Mouse (Mus musculus) forebrain, postnatal 0 days (tissue): ENCODE measurements around the gene Zbtb16. TPM values are rescaled to one million over a fixed set of nuclear protein-coding genes. Genes with fewer than 3 reads are reported as not detected.

ENCODE experiments used
- ATAC-seq: fragments of 200-750 bp; cut with Nextera tagmentation; 2 replicates; pipeline ENCODE4 v1.8.0; 2017; ENCODE audit warnings: mild to moderate bottlenecking, moderate library complexity
- DNase-seq: peaks from one replicate; pipeline ENCODE4 v3.0.0-alpha.2; 2015
- H3K27ac ChIP-seq: fragments of 300-500 bp; sonication (generic); 2 replicates; pipeline ENCODE4 v1.5.1; 2014; ENCODE audit warnings: low read depth, mild to moderate bottlenecking, antibody characterized with exemption, low read length, moderate library complexity, mixed read lengths
- H3K27me3 ChIP-seq: fragments of 300-500 bp; sonication (generic); 2 replicates; pipeline ENCODE4 v1.6.1; 2014; ENCODE audit warnings: mild to moderate bottlenecking, low read length, mixed read lengths; ENCODE audit not compliant: insufficient read depth
- H3K36me3 ChIP-seq: fragments of 300-500 bp; sonication (generic); 2 replicates; pipeline ENCODE4 v1.6.1; 2014; ENCODE audit warnings: mild to moderate bottlenecking, moderate library complexity; ENCODE audit not compliant: insufficient read depth
- H3K4me1 ChIP-seq: fragments of 300-500 bp; sonication (generic); 2 replicates; pipeline ENCODE4 v1.6.1; 2014; ENCODE audit warnings: antibody characterized with exemption; ENCODE audit not compliant: insufficient read depth
- H3K4me2 ChIP-seq: fragments of 300-500 bp; sonication (generic); 2 replicates; pipeline ENCODE4 v1.6.1; 2014; ENCODE audit warnings: low read depth, mild to moderate bottlenecking, moderate library complexity
- H3K4me3 ChIP-seq: fragments of 300-500 bp; sonication (generic); 2 replicates; pipeline ENCODE4 v1.5.1; 2014; ENCODE audit warnings: low read depth, low read length, mixed read lengths
- H3K9ac ChIP-seq: fragments of 300-500 bp; sonication (generic); 2 replicates; pipeline ENCODE4 v1.6.1; 2014; ENCODE audit warnings: mild to moderate bottlenecking
- H3K9me3 ChIP-seq: fragments of 300-500 bp; sonication (generic); 2 replicates; pipeline ENCODE4 v1.6.1; 2016; ENCODE audit warnings: low read length
- CTCF ChIP-seq: sonication (generic); IDR thresholded peaks from 2 replicates; pipeline ENCODE4 v1.5.1; 2016; ENCODE audit warnings: antibody characterized with exemption, control low read depth, low read depth
- whole genome bisulfite sequencing: fragments of 180-500 bp; shearing (Covaris S2); extraction: QIAGEN DNeasy Blood & Tissue Kit; methylation state at CpG from one replicate; pipeline ENCODE4 v1.1.7; 2014; 5-methylcytosine and 5-hydroxymethylcytosine counted together
- polyA plus RNA-seq: library from polyadenylated mRNA; unstranded; fragments of >200 nt; fragmentation: Nextera tagmentation; extraction: Ambion mirVana; gene quantifications from 2 replicates; pipeline ENCODE4 v1.2.1, GENCODE M21; 2015
- total RNA-seq: library from RNA; depleted of rRNA; stranded (reverse); fragments of >200 nt; gene quantifications from 2 replicates; pipeline ENCODE4 v1.2.3, GENCODE M21; 2014

Gene Zbtb16
- total and polyA plus RNA-seq, 2 experiments from 2014 or later: 6.8 to 12.6 TPM

GRCm38 (mm10) chr9:48696731-48697469 is 139.1 kb downstream of the Zbtb16 start:
- TF ChIP-seq CTCF: no peak
- 37% methylated on average over 12 of the region's 12 CpGs for WGBS
- no peaks in the 10 kb centered on the region for H3K4me1 ChIP-seq
- H3K9ac ChIP-seq: no peak overlapping the region
- DNase-seq (no peak), ATAC-seq (no peak)
- no peaks in the 10 kb centered on the region for H3K9me3 ChIP-seq
- H3K27me3 ChIP-seq: peaks cover 6% of the 10 kb centered on the region; the same call in 1 of the 2 replicates
- H3K27ac ChIP-seq: no peak overlapping the region
- no peaks in the 10 kb centered on the region for H3K36me3 ChIP-seq
- H3K4me3 ChIP-seq: no peak overlapping the region
- no peak overlapping the region for H3K4me2 ChIP-seq

DNA sequence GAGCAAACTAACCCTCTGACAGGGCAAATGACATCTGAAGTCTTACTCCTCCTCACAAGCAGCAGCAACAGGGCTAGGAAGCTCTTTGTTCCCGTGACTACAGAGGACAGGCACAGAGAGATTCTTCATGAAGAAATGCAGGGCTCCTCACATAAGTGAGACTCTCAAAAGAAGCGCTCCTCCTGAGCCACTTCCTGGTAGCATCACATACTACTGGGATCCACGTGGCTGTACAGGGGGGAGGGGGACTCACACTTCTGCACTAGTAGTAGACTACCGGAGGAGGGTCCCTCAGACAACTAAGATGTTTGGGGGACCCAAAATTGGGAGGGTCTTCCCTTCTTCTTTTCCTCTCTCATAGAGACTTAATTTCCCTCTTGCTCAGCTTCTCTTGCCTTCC is 139.7 kb downstream of the Zbtb16 start:
- Histone ChIP-seq H3K27me3 (peaks cover 6% of the 10 kb centered on the region; the same call in 1 of the 2 replicates), H3K4me3 (no peak overlapping the region), H3K4me2 (no peak overlapping the region), H3K9ac (no peak overlapping the region), H3K4me1 (no peaks in the 10 kb centered on the region), H3K9me3 (no peaks in the 10 kb centered on the region), H3K27ac (no peak overlapping the region), H3K36me3 (no peaks in the 10 kb centered on the region)
- 32% methylated on average over 4 of the region's 4 CpGs for WGBS
- TF ChIP-seq CTCF: no peak
- no peak for DNase-seq
- ATAC-seq: no peak

- Histone ChIP-seq H3K27ac (no peak overlapping the region), H3K4me3 (no peak overlapping the region), H3K27me3 (peaks cover 6% of the 10 kb centered on the region; the same call in 1 of the 2 replicates), H3K9ac (no peak overlapping the region), H3K36me3 (no peaks in the 10 kb centered on the region), H3K9me3 (no peaks in the 10 kb centered on the region), H3K4me1 (no peaks in the 10 kb centered on the region), H3K4me2 (no peak overlapping the region)
- no peak for DNase-seq
- ATAC-seq: no peak
- no peak for TF ChIP-seq CTCF
- 40% methylated on average over 4 of the region's 4 CpGs for WGBS
These were observed 140.2 kb downstream of the Zbtb16 start for GRCm38 (mm10) chr9:48695796-48696195.

DNA sequence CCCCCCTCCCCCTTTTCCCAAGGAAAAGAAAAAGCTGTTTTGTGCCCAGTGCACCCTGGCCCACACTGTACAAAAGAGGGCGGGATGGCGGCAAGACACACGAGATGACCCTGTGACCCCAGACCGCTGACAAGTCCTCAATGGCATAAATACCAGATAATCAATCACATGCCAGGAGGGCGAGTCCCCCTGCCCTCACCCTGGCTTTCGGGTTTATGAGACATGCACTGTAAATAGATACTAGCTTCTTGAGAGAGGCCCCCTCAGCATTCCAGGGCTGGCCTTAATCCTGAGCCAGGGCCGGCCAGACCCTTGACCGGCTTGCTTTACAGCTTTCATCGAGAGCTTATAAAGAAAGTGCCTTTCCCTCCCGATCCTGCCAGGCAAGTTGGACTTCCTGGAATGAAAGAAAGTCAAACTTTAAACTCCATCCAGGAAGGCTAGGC is 141.4 kb downstream of the Zbtb16 start:
- ATAC-seq (no peak), DNase-seq (no peak)
- Histone ChIP-seq H3K27me3 (peaks cover 6% of the 10 kb centered on the region; the same call in 1 of the 2 replicates), H3K9ac (no peak overlapping the region), H3K4me2 (no peak overlapping the region), H3K4me1 (no peaks in the 10 kb centered on the region), H3K36me3 (no peaks in the 10 kb centered on the region), H3K27ac (no peak overlapping the region), H3K4me3 (no peak overlapping the region), H3K9me3 (no peaks in the 10 kb centered on the region)
- 25% methylated on average over 10 of the region's 10 CpGs for WGBS
- no peak for TF ChIP-seq CTCF

- Histone ChIP-seq H3K9ac (no peak overlapping the region), H3K4me3 (no peak overlapping the region), H3K4me2 (no peak overlapping the region), H3K27me3 (peaks cover 6% of the 10 kb centered on the region; the same call in 1 of the 2 replicates), H3K9me3 (no peaks in the 10 kb centered on the region), H3K36me3 (no peaks in the 10 kb centered on the region), H3K27ac (no peak overlapping the region), H3K4me1 (no peaks in the 10 kb centered on the region)
- no peak for TF ChIP-seq CTCF
- ATAC-seq: no peak
- DNase-seq: no peak
- 57% methylated on average over 7 of the region's 7 CpGs for WGBS
These were observed 142.3 kb downstream of the Zbtb16 start for GRCm38 (mm10) chr9:48693696-48694095.

- Histone ChIP-seq H3K4me1 (peaks cover 4% of the 10 kb centered on the region; the same call in 1 of the 2 replicates), H3K4me2 (no peak overlapping the region), H3K36me3 (no peaks in the 10 kb centered on the region), H3K9me3 (no peaks in the 10 kb centered on the region), H3K27ac (no peak overlapping the region), H3K4me3 (no peak overlapping the region), H3K27me3 (peaks cover 2% of the 10 kb centered on the region; the same call in 1 of the 2 replicates), H3K9ac (no peak overlapping the region)
- TF ChIP-seq CTCF: no peak
- DNase-seq (no peak), ATAC-seq (no peak)
- 86% methylated on average over 1 of the region's 1 CpGs for WGBS
These were observed 146.4 kb downstream of the Zbtb16 start for GRCm38 (mm10) chr9:48689718-48689980.

DNA sequence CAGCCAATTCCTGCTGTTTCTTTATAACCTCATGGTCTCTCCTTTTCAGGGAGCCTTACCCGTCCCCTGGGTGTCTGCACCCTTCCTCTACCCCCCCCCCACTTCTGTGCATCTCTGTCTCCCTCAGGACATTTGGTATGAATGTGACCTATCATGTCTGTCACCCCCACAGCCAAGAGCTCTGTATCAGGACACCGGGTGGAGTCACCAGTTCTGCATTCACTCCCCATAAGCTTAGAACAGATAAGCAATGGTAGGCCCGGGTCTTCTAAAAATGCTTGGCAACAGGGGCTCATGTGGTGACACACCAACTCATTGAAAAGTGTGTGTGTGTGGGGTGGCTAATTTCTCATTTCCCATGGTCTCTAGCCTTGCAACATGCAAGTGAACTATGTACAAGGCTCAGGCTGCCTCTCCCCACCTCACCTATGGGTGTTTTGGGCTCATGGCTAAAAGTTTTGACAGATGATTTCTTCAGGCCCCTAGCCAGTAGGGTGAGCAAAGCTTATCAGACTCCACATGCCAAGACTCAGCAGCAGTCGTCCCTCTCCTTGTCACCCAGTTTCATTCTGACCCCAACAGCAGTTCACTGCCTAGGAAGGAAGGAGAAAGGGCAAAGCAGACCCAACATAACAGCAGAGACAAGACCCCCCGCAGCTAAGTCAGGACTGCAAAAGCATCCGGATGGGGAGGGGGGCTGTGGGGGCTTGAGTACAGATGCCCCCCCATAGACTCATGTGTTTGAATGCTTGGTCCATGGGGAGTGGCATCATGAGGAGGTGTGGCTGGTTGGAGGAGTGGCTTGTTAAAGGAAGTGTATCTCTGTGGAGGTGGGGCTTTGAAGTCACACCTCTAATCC is 146.9 kb downstream of the Zbtb16 start:
- H3K27me3 ChIP-seq: no peaks in the 10 kb centered on the region; the same call in 1 of the 2 replicates
- H3K9ac ChIP-seq: no peak overlapping the region
- no peak for ATAC-seq
- peaks cover 4% of the 10 kb centered on the region; the same call in 1 of the 2 replicates for H3K4me1 ChIP-seq
- no peak for DNase-seq
- H3K36me3 ChIP-seq: no peaks in the 10 kb centered on the region
- no peak for TF ChIP-seq CTCF
- H3K4me2 ChIP-seq: no peak overlapping the region
- no peaks in the 10 kb centered on the region for H3K9me3 ChIP-seq
- no peak overlapping the region for H3K4me3 ChIP-seq
- H3K27ac ChIP-seq: no peak overlapping the region
- 80% methylated on average over 6 of the region's 6 CpGs for WGBS
